Mouse (Mus musculus) heart, adult 2 months (tissue): ENCODE measurements around the gene R3hdm1. TPM values are rescaled to one million over a fixed set of nuclear protein-coding genes. Genes with fewer than 3 reads are reported as not detected.
A peak's percentile ranks its signal among the peaks of the same experiment; 100 is the strongest.

Source experiments
- DNase-seq, 2 experiments: peaks; one replicate each; pipeline ENCODE4 v3.0.0; 2021
- H3K27ac ChIP-seq: fragments of 200-600 bp; 2 replicates; pipeline ENCODE4 v1.8.1; 2022
- H3K27me3 ChIP-seq: fragments of 200-500 bp; 2 replicates; pipeline ENCODE4 v1.6.1; 2012; ENCODE audit warnings: mild to moderate bottlenecking, low read length, inconsistent platforms, mixed read lengths; ENCODE audit not compliant: control insufficient read depth, insufficient read depth
- H3K36me3 ChIP-seq: fragments of 200-500 bp; 2 replicates; pipeline ENCODE4 v1.6.1; 2012; ENCODE audit warnings: low read length, inconsistent platforms; ENCODE audit not compliant: control insufficient read depth, insufficient read depth
- H3K4me1 ChIP-seq: fragments of 200-500 bp; 2 replicates; pipeline ENCODE4 v1.6.1; 2011; ENCODE audit warnings: low read length; ENCODE audit not compliant: control insufficient read depth, insufficient read depth
- H3K4me3 ChIP-seq: fragments of 200-600 bp; 2 replicates; pipeline ENCODE4 v1.8.1; 2022
- H3K79me2 ChIP-seq: fragments of 200-500 bp; replicated peaks from 2 replicates; pipeline ENCODE4 v1.6.1; 2012; ENCODE audit warnings: mild to moderate bottlenecking, inconsistent platforms, low read length, moderate library complexity, mixed read lengths; ENCODE audit not compliant: control insufficient read depth, insufficient read depth
- H3K9ac ChIP-seq: fragments of 200-500 bp; 2 replicates; pipeline ENCODE4 v1.6.1; 2012; ENCODE audit warnings: low read depth, mild to moderate bottlenecking, control low read depth, inconsistent platforms, low read length, mixed read lengths
- CTCF ChIP-seq: fragments of 200-600 bp; IDR thresholded peaks from 2 replicates; pipeline ENCODE4 v1.8.1; 2022; ENCODE audit warnings: antibody characterized with exemption, mild to moderate bottlenecking, moderate library complexity
- EP300 ChIP-seq: fragments of 200-500 bp; IDR thresholded peaks from 2 replicates; pipeline ENCODE4 v1.6.1; 2011; ENCODE audit warnings: low read depth, low read length, control low read depth; ENCODE audit not compliant: insufficient read depth
- POLR2A ChIP-seq: fragments of 200-500 bp; IDR thresholded peaks from 2 replicates; pipeline ENCODE4 v1.6.1; 2011; ENCODE audit warnings: mild to moderate bottlenecking, low read depth, low read length, control low read depth; ENCODE audit not compliant: insufficient read depth
- WGBS: fragments of 180-500 bp; shearing (Covaris S2); methylation state at CpG from one replicate; pipeline ENCODE4 v1.1.7; 2018; 5-methylcytosine and 5-hydroxymethylcytosine counted together
- intact Hi-C: fragments of 180-260 bp; cut with DNase I; formaldehyde crosslinking; loops from one replicate; pipeline ENCODE4 v1.15.1; 2025
- microRNA-seq, 2 experiments: library from miRNA; unstranded; fragments of <30 nt; microRNA quantifications; one replicate each; pipeline ENCODE4 v1.2.0; 2021
- polyA plus RNA-seq: library from polyadenylated mRNA; depleted of rRNA; stranded (reverse); fragments of >200 nt; gene quantifications from 2 replicates; pipeline ENCODE4 v1.2.3, GENCODE M21; 2012; rRNA removed
- total RNA-seq, 2 experiments: library from RNA; stranded (reverse); gene quantifications; 2 replicates each; pipeline ENCODE4 v1.2.3; 2021

R3hdm1 gene
- total and polyA plus RNA-seq, 3 experiments = 33.1 to 54.5 (median 47.8) TPM

DNA sequence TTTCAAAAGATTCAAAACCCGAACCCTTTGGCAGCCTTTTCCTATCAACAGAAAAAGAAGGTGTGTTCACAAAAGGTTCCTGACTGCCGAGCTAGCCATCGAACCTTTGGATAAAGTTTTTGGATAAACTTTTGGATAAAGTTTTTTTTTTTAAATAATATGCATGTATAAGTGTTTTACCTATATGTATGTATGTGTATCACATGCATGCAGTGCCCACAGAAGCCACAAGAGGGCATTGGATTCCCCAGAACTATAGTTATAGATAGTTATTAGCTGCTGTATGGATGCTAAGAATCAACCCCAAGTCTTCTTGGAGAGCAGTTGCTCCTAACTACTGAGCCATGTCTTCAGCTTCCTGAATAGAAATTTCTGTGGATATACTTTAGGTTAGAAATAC lies 178.7 kb downstream of the R3hdm1 start:
- 95% methylated on average over 3 of the region's 3 CpGs for WGBS
- TF ChIP-seq EP300 (no peak), CTCF (peak; percentile 49), POLR2A (no peak)
- Histone ChIP-seq H3K27me3 (no peaks in the 10 kb centered on the region), H3K4me1 (no peaks in the 10 kb centered on the region), H3K79me2 (no peaks in the 10 kb centered on the region), H3K9ac (no peak overlapping the region), H3K4me3 (no peak overlapping the region), H3K36me3 (no peaks in the 10 kb centered on the region; the same call in 1 of the 2 replicates), H3K27ac (no peak overlapping the region)
- intact Hi-C loops = no loop called here
- no peak for DNase-seq

DNA sequence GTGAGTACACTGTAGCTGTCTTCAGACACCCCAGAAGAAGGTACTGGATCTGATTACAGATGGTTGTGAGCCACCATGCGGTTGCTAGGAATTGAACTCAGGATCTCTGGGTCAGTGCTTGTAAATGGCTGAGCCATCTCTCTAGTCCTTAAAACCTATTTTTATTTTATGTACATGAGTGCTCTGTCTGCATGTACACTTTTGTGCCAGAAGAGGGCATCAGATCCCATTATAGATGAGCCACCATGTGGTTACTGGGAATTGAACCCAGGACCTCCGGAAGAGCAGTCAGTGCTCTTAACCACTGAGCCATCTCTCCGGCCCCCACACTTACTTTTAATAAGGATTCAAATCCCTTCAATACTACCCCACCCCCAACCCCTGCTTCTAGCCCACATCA lies 179.8 kb downstream of the R3hdm1 start:
- 94% methylated on average over 3 of the region's 3 CpGs for WGBS
- no peak overlapping the region for H3K9ac ChIP-seq
- H3K36me3 ChIP-seq = no peaks in the 10 kb centered on the region; the same call in 1 of the 2 replicates
- no peak overlapping the region for H3K4me3 ChIP-seq
- TF ChIP-seq POLR2A (no peak), EP300 (no peak), CTCF (0 out of 2 replicates have a peak, but pooled peaks have one; percentile 18)
- H3K27ac ChIP-seq = no peak overlapping the region
- no peaks in the 10 kb centered on the region for H3K79me2 ChIP-seq
- no peaks in the 10 kb centered on the region for H3K4me1 ChIP-seq
- no peaks in the 10 kb centered on the region for H3K27me3 ChIP-seq
- no peak for DNase-seq
- intact Hi-C loops = no loop called here

DNA sequence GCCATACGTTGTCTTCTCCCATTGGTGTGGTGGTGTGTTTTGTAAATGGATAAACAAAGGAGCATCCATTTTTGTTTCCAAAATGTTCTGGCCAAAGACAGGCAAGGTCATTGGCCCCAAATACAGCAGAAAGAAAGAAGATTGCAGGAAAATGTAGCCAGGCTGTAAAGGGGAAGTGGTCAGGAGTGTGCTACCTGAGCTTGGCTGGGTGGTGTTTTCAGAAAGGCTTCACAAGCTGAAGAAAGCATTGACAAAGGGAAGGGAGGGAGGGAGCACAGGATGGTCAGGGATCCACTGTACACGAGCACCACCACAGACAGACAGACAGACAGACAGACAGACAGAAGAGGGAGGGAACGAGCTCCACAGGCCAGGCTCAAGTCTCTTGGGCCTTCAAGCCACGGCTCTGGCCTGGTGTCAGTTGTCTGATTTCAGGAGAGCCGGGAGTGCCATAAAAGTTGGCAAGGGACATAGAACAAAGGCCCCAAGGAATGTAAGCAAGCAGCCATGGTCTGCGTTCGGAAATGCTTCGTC lies 181.1 kb downstream of the R3hdm1 start:
- TF ChIP-seq CTCF (no peak), EP300 (no peak), POLR2A (no peak)

DNA sequence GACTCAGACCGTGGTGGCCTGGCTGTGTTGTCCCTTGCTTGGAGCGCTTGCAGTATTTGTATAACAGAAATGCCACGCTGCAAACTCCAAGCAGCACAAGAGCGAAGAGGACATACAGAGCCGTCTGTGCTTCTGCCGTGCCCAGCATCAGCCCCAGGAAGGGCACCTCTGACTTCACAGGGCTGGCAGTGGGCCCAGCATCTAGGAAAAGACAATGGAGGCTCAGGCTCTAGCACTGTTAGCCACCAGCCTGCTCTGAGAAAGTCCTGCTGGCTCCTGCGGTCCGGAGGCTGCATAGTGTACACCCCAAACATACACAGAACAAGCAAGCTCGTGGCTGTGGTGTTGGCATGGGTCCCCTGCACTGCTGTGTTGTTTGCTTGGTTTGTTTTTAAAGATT lies 182.0 kb downstream of the R3hdm1 start:
- no peaks in the 10 kb centered on the region for H3K79me2 ChIP-seq
- H3K36me3 ChIP-seq = no peaks in the 10 kb centered on the region
- WGBS = 69% methylated on average over 9 of the region's 9 CpGs
- TF ChIP-seq POLR2A (no peak), CTCF (no peak), EP300 (no peak)
- H3K27ac ChIP-seq = no peak overlapping the region
- peak in 1 of 2 experiments; percentile 6 for DNase-seq
- no peak overlapping the region for H3K4me3 ChIP-seq
- intact Hi-C loops = no loop called here
- no peaks in the 10 kb centered on the region for H3K27me3 ChIP-seq
- H3K4me1 ChIP-seq = no peaks in the 10 kb centered on the region
- no peak overlapping the region for H3K9ac ChIP-seq

More for the DNA sequence above, 181.1 kb downstream of the R3hdm1 start:
- no peak overlapping the region for H3K27ac ChIP-seq
- H3K9ac ChIP-seq = no peak overlapping the region
- H3K79me2 ChIP-seq = no peaks in the 10 kb centered on the region
- no peaks in the 10 kb centered on the region for H3K4me1 ChIP-seq
- no peaks in the 10 kb centered on the region for H3K36me3 ChIP-seq
- no peak for DNase-seq
- no peaks in the 10 kb centered on the region for H3K27me3 ChIP-seq
- intact Hi-C loops = no loop called here
- no peak overlapping the region for H3K4me3 ChIP-seq
- WGBS = 83% methylated on average over 8 of the region's 8 CpGs

Small RNA genes lying within 50 kb of the gene (microRNA-seq; reads per million reads assigned to microRNA genes)
- gene Mir128-1 = 296 to 360 reads per million in 2 experiments

Other genes starting within 250 kb of the R3hdm1 start
- under 1 TPM in 1 of 2 experiments, not detected in 1; 0.10 TPM for gene Map3k19, start 248.3 kb upstream of the R3hdm1 start, total RNA-seq
- gene Map3k19, start 248.3 kb upstream of the R3hdm1 start, polyA plus RNA-seq = 0.09 and 0.41 TPM in 2 replicates
- gene Rab3gap1, start 234.5 kb upstream of the R3hdm1 start, total RNA-seq = 10 to 100 TPM; 34.1 to 36.2 TPM
- 11.4 and 19.4 TPM in 2 replicates for gene Rab3gap1, start 234.5 kb upstream of the R3hdm1 start, polyA plus RNA-seq
- 1 to 10 TPM; 4.8 to 5.0 TPM for gene Zranb3, start 254 bp upstream of the R3hdm1 start, total RNA-seq
- gene Zranb3, start 254 bp upstream of the R3hdm1 start, polyA plus RNA-seq = 1.00 and 1.6 TPM in 2 replicates
- gene Ubxn4, start 140.7 kb downstream of the R3hdm1 start, total RNA-seq = 10 to 100 TPM; 38.0 to 40.4 TPM
- gene Ubxn4, start 140.7 kb downstream of the R3hdm1 start, polyA plus RNA-seq = 12.4 and 18.7 TPM in 2 replicates
- not detected for gene Lct, start 225.0 kb downstream of the R3hdm1 start, total RNA-seq
- gene Lct, start 225.0 kb downstream of the R3hdm1 start, polyA plus RNA-seq = 0.02 TPM in 1 of 2 replicates, not detected in the other